Mouse (Mus musculus): ENCODE data around the gene Sall1.

The Sall1 gene

DNA sequence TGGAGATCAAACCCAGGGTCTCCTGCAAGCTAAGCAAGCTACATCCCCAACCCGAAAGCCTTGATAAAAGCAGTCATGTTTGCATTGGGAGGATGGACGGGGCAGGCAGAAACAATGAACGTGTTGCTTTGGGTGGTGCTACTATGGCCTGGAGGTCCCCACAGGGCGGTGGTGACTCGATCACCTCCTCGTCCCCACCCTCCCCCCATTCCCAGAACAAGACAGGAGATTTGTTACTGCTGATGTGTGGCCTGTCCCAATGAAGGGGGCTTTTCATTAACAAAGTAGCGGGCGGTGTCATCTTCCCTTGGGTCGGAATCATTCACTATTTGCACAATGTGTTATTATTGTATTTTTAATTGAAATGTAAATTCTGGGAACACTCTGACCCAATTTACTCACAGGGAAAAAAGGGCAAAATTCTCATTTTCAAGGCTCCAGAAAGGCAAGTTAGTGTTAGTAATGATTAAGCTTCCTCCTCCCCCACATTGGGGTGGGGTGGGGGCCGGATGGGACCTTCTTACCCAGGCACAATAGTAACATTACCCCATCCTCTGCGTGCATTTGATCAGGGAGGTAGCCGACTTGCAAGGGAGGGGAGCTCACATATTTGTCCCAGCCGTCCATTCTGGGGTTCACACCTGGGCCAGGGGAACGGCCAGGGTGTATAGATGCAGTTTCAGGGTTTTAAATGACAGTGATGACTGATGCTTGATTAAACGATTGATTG is 52.0 kb downstream of the Sall1 start:
- DNase-seq (ENCODE audit: low read depth, low spot score), result no peak

- no peak for DNase-seq (ENCODE audit: low read depth, low spot score)
Observed at GRCm38 (mm10) chr8:88991176-88991575, 52.8 kb downstream of the Sall1 start.

- DNase-seq (ENCODE audit: low read depth, low spot score), result no peak
Observed at GRCm38 (mm10) chr8:88989002-88989401, 55.0 kb downstream of the Sall1 start.

- no peak for DNase-seq (ENCODE audit: low read depth, low spot score)
Observed at GRCm38 (mm10) chr8:88983468-88983867, 60.5 kb downstream of the Sall1 start.
